Mouse (Mus musculus): ENCODE measurements at regions not wholly inside any gene's neighbourhood (a gene's known extent, or its start where the extent isn't known, plus 50 kb on each side); places are given as distances from the start of the nearest gene placed in this dataset.

DNA sequence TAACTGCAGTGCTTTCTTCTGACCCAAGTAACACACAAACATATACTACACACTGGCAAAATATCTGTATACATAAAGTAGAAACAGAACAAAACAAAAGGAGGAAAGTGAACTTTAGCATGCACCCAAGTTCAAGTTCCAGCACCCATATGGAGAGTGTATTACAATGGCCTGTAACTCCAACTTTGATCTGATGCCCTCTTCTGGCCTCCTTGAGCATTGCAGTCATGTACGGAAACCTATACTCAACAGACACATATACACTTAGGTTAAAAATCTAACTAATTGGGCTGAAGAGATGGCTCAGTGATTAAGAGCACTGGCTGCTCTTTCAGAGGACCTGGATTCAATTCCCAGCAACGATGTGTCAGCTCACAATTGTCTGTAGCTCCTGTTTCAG lies 72.2 kb downstream of the Mid1ip1 start:
- in situ Hi-C loops (cut with MboI; ENCODE audit: low pct_ligation_motif_present, low pct_unique_long_range_greater_than_20kb, low sequenced_read_pairs), result no loop called here
- peak; percentile 16 for DNase-seq (ENCODE audit: extremely low read depth)
- H3K27ac ChIP-seq (ENCODE audit: insufficient read depth, low read depth), result no peak overlapping the region

DNA sequence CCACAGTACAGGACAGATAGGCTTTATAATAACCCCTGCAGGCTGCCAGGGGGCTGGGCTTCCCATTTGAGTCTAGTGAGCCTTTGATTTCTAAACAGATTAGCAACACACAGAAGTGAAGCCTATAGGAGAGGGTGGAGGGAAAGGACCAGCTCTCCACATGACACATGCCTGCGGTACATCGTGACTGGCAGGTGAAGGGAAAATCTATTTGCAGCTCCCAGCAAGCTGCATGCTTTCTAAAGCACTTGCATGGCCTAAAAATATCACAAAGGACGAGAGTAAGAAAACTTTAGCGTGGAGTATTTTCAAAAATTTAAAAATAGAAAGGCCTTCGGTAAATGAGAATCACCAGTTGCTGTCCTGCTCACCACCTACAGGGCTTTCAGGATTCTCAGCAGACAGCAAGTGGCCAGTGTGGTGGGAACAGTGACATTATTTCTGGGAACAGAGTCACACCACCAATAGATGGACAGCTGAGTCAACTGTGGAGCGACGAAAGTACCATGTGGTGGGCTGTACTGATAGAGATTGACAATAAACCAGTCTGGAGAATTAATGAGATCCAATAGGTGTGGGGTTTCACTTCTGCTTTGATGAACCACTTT lies 105.6 kb downstream of the Mid1ip1 start:
- in situ Hi-C loops (cut with MboI; ENCODE audit: low pct_ligation_motif_present, low pct_unique_long_range_greater_than_20kb, low sequenced_read_pairs), result no loop called here
- no peak overlapping the region for H3K4me2 ChIP-seq (ENCODE audit: insufficient read depth, low read depth, poor library complexity, severe bottlenecking)
- no peak for TF ChIP-seq NRF1 (IDR thresholded peaks at IDR 0.05; ENCODE audit: low read depth, low read length)
- TF ChIP-seq RCOR1 (conservative IDR thresholded peaks at IDR 0.05; ENCODE audit: low read depth, low read length), result no peak
- TF ChIP-seq KAT2A (IDR thresholded peaks at IDR 0.05; ENCODE audit: insufficient replicate concordance, low read length), result no peak
- TF ChIP-seq MAFK (IDR thresholded peaks at IDR 0.05; ENCODE audit: insufficient replicate concordance, low read length), result no peak
- no peak for TF ChIP-seq ZNF384 (IDR thresholded peaks at IDR 0.05; ENCODE audit: low read depth, low read length)
- no peak for TF ChIP-seq ETS1 (conservative IDR thresholded peaks at IDR 0.05; ENCODE audit: low read depth, low read length)
- no peak for TF ChIP-seq CHD1 (IDR thresholded peaks at IDR 0.05; ENCODE audit: low read depth, low read length)
- TF ChIP-seq MAX (IDR thresholded peaks at IDR 0.05; ENCODE audit: low read length), result no peak
- no peak for TF ChIP-seq JUN (IDR thresholded peaks at IDR 0.05; ENCODE audit: insufficient read depth, low read depth, low read length)

More for the DNA sequence above, 72.2 kb downstream of the Mid1ip1 start:
- Histone ChIP-seq H3K9me3 (replicated peaks; ENCODE audit: low read length) (no peaks in the 10 kb centered on the region), H3K36me3 (replicated peaks in 1 of 2; ENCODE audit: control insufficient read depth in 1 of 2, insufficient read depth in 1 of 2, low read length in 1 of 2) (no peaks in the 10 kb centered on the region), H3K79me2 (replicated peaks; ENCODE audit: control insufficient read depth, extremely low read depth, insufficient read depth, poor library complexity, severe bottlenecking) (no peaks in the 10 kb centered on the region), H3K4me2 (ENCODE audit: insufficient read depth, low read depth, poor library complexity, severe bottlenecking) (no peak overlapping the region), H3K27me3 (replicated peaks) (no peaks in the 10 kb centered on the region), H3K4me1 (ENCODE audit: control insufficient read depth in 1 of 2, insufficient read depth in 2 of 2) (peaks cover 0 to 5% of the 10 kb centered on the region in 2 experiments; a peak in 1 of 4 replicates), H3K9ac (ENCODE audit: insufficient read depth, low read depth) (no peak overlapping the region), H3K4me3 (replicated peaks in 1 of 3; ENCODE audit: low read depth in 2 of 3, low read length in 2 of 3, poor library complexity in 1 of 3) (no peak overlapping the region)
- TF ChIP-seq RAD21 (IDR thresholded peaks at IDR 0.05; ENCODE audit: low read depth, low read length) (peak; percentile 19), CTCF (conservative IDR thresholded peaks at IDR 0.05 in 1 of 2, IDR thresholded peaks at IDR 0.05 in 1 of 2; ENCODE audit: low read depth in 2 of 2, low read length in 2 of 2) (peak in 1 of 2 experiments; percentile 45; a peak in 2 of 4 replicates), TCF12 (IDR thresholded peaks at IDR 0.05; ENCODE audit: low read depth, low read length) (no peak), SMC3 (IDR thresholded peaks at IDR 0.05; ENCODE audit: low read depth, low read length) (peak; percentile 40), SIN3A (IDR thresholded peaks at IDR 0.05; ENCODE audit: low read length) (no peak)
- dilution Hi-C loops (cut with MboI; ENCODE audit: extremely low pct_ligation_motif_present, extremely low pct_unique_long_range_greater_than_20kb, low sequenced_read_pairs), result no loop called here

More for the DNA sequence above, 105.6 kb downstream of the Mid1ip1 start:
- DNase-seq (ENCODE audit: extremely low read depth), result no peak
- Histone ChIP-seq H3K4me3 (replicated peaks in 1 of 3; ENCODE audit: low read depth in 2 of 3, low read length in 2 of 3, poor library complexity in 1 of 3) (no peak overlapping the region), H3K27me3 (replicated peaks) (no peaks in the 10 kb centered on the region), H3K9ac (ENCODE audit: insufficient read depth, low read depth) (no peak overlapping the region), H3K79me2 (replicated peaks; ENCODE audit: control insufficient read depth, extremely low read depth, insufficient read depth, poor library complexity, severe bottlenecking) (no peaks in the 10 kb centered on the region), H3K9me3 (replicated peaks; ENCODE audit: low read length) (no peaks in the 10 kb centered on the region), H3K27ac (ENCODE audit: insufficient read depth, low read depth) (no peak overlapping the region), H3K36me3 (replicated peaks in 1 of 2; ENCODE audit: control insufficient read depth in 1 of 2, insufficient read depth in 1 of 2, low read length in 1 of 2) (no peaks in the 10 kb centered on the region), H3K4me1 (ENCODE audit: control insufficient read depth in 1 of 2, insufficient read depth in 2 of 2) (no peaks in the 10 kb centered on the region)
- dilution Hi-C loops (cut with MboI; ENCODE audit: extremely low pct_ligation_motif_present, extremely low pct_unique_long_range_greater_than_20kb, low sequenced_read_pairs), result no loop called here
